Mouse (Mus musculus): ENCODE data around the gene Acrbp.

Acrbp gene

GRCm38 (mm10) chr6:125099421-125099971 lies 50.0 kb downstream of the Acrbp start:
- no peak for DNase-seq (ENCODE audit: low spot score)

GRCm38 (mm10) chr6:125101444-125101843 lies 52.0 kb downstream of the Acrbp start:
- no peak for DNase-seq (ENCODE audit: low spot score)

GRCm38 (mm10) chr6:125104223-125104622 lies 54.7 kb downstream of the Acrbp start:
- no peak for DNase-seq (ENCODE audit: low spot score)

- no peak for DNase-seq (ENCODE audit: low spot score)
Observed at GRCm38 (mm10) chr6:125107705-125108104, 58.2 kb downstream of the Acrbp start.

GRCm38 (mm10) chr6:125109371-125109770 lies 59.9 kb downstream of the Acrbp start:
- DNase-seq (ENCODE audit: low spot score): no peak

- DNase-seq (ENCODE audit: low spot score): no peak
Observed at GRCm38 (mm10) chr6:125110927-125111326, 61.4 kb downstream of the Acrbp start.

- DNase-seq (ENCODE audit: low spot score): no peak
Observed at GRCm38 (mm10) chr6:125112553-125112952, 63.1 kb downstream of the Acrbp start.

Measured in ovary, postnatal 36 days (tissue).